Mouse (Mus musculus) megakaryocyte progenitor cell, adult 5-6 weeks (primary cell): ENCODE measurements at regions not wholly inside any gene's neighbourhood (a gene's known extent, or its start where the extent isn't known, plus 50 kb on each side); places are given as distances from the start of the nearest gene placed in this dataset.

Experiments used
- ATAC-seq: replicated peaks from 2 replicates; pipeline ENCODE4 v1.8.0; 2016; ENCODE audit warnings: mild to moderate bottlenecking, moderate TSS enrichment, inconsistent platforms; ENCODE audit not compliant: poor library complexity

DNA sequence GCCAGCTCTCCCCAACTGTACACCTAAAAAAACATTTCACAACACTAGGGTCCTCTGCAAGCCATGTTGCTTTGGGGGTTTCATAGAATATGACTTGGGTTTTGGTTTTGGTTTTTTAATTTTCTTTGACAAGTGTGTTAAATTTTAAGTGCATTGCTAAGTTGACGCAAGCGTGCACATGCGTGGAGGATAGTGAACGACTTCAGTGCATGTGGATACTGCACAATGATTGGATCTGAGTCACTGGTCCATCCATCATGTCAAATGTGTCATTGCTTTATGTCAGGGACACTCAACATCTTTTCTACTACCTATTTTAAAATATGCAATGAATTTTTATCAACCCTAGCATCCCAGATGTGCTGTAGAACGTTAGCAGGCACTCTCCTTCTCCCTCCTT lies 134.5 kb upstream of the Pum3 start:
- no peak for ATAC-seq

DNA sequence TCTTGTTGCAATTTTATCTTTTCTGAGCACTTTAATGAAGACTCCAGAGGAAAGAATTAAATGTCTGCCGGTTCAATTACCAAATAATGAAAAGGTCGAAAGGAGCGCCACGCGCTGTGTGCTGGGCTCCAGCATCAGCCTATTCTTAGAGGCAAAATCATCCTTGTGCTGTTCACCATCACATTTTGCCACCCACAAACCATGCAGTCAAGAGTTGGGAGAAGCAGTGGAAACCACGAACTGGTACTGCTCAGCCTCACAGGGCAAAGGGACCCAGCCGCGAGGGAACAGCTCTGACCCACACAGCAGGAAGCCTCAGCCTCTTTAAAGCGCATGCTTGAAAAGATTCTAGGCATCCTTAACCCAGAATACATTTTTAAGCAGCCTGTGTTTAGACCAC lies 134.0 kb upstream of the Pum3 start:
- ATAC-seq, result no peak

DNA sequence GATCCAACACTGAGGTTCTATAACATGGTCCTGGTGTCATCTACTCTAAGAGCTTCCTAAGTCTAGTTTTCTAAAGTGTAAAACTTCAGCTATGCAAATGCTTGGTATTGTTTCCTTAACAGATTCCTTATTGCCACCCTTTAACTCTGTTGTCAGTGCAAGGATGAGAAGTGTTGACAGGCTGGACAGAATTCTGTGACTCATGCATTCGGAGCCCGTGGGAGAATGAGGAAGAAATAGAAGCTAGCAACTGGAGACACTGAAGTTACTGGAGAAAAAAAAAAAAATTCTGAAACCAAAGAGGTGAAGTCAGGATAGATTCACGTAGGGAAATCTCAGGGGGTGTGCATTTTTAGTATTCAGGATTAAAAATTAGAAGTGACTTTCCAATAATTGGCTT lies 128.6 kb upstream of the Pum3 start:
- ATAC-seq, result no peak

GRCm38 (mm10) chr19:27556697-27557096 lies 127.1 kb upstream of the Pum3 start:
- no peak for ATAC-seq

DNA sequence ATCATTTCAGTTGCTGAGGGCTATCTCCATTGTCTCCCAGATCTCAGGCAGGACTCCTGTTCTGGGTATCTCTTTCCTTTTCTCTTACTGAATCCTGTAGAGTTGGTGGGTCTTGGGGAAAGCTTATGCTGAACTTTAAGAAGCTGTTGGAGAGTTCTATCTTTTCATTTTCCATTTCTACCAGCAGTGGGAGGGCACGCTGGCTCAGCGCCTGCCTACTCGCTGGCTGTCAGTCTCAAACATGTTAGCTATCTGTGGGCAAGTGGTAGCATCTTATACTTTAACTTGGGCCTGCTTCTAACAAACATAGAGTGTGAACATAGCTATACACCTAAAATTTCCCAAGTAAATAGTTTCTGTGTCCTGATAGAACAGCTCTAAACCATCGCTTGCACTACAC lies 125.2 kb upstream of the Pum3 start:
- ATAC-seq, result no peak

DNA sequence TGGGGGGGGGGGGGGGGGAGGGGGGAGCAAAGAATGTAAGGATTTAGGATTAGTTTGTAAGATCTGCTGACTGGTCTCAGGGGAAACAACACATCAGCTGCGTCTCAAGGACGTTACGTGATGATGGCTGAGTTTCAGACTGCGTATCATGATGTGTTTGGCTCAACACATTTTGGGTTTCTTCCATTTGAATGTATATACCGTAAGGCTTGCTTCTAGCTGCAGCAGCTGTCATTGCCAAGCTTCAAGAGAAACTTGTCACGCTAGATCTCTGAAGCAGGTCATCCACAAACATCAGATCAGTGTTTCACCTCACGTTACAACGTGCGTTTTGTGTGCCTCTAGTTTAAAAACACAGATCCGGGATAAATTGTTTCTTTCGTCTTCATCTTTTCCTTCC lies 123.6 kb upstream of the Pum3 start:
- no peak for ATAC-seq

GRCm38 (mm10) chr19:27537746-27538145 lies 108.1 kb upstream of the Pum3 start:
- no peak for ATAC-seq

DNA sequence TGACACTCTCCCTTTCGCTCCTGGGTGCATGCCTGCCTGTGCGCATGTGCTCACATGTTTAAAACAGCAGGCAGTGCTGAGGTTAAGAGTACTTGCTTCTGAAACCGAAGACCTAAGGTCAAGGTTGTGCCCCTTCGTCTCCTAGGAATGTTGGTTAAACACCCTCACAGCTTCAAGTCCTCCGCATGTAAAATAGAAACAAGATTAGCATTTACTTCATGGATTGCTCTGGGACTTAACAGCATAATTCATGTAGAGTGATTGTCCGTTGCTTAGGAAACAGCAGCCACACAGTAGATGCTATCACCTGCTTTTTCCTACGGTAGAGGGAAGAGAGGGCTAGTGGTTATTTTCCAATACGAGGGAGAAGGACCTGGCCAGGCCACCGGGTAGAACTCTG lies 107.4 kb upstream of the Pum3 start:
- ATAC-seq, result no peak

GRCm38 (mm10) chr19:27527940-27528558 lies 98.4 kb upstream of the Pum3 start:
- no peak for ATAC-seq

DNA sequence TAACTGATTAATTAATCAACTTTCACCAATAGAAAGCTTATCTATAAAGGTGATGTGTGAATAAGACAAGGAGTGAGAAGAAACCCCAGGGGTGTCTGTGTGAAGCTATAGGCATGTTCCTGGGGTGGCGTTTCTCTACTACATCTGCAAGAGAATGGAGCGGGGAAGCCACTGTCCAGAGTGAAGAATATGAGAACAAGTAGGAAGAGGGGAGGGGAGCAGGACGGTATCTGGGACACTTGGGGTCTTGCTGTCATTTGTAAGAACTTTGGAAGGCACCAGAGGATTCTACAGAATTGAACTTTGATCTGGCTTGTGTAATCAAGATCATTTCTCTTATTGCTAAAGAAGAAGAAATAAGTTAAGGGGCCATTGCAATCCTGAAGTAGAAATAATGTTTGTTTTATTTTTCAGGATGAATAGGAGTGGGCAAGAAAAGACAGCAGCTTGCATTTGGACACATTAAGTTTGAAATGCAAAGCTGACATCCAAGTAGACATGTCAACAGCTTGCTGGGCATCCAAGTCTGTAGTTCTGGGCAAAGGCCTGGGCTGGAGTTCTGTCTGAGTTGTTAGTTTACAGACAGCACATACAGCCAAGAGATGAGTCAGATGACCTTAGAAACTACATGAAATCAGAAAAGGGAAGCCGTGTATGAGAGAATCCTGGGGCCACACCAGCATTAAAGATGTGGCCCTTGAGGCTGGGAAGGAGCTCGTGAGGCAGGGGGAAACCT lies 89.9 kb upstream of the Pum3 start:
- no peak for ATAC-seq

DNA sequence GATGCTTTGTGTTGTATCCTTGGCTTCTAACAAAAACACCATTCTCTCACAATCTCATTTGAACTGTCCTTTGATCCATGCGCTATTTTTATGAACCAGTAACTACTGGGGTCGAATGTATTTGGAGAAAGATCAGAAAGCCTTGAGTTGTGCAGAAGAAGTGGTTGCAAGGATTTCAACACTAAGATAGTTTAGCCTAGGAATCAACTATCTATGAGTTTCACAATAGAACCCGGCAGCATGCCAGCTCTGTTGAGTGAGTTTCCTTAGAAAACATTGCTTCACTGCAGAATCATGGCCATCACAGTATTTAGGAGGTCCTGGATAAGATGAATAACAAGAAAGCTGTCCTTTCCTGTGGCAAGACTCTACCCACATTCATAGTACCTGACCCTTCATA lies 84.6 kb upstream of the Pum3 start:
- peak; percentile 65 for ATAC-seq

- ATAC-seq, result peak; percentile 57
These were observed 83.9 kb upstream of the Pum3 start for GRCm38 (mm10) chr19:27513535-27513934.

DNA sequence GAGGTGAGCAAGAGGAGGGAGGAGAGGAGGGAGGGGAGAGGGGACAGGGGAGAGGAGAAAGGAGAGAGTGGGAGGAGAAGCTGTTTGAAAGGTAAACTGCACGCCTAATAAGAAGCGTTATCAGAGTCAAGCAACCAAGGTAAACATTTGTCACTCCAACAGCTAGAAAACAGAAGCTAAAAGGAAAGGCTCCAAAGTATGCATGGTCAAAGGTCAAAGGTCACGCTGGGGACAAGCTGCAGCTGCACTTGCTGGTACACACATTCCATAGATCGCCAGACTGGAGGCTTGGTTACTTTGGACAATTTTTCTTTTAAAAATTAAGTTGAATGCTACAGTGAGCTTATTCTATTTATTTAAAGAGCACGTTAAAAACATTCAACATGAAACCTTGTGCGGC lies 81.7 kb upstream of the Pum3 start:
- ATAC-seq, result no peak

- no peak for ATAC-seq
These were observed 80.5 kb upstream of the Pum3 start for GRCm38 (mm10) chr19:27509956-27510639.

DNA sequence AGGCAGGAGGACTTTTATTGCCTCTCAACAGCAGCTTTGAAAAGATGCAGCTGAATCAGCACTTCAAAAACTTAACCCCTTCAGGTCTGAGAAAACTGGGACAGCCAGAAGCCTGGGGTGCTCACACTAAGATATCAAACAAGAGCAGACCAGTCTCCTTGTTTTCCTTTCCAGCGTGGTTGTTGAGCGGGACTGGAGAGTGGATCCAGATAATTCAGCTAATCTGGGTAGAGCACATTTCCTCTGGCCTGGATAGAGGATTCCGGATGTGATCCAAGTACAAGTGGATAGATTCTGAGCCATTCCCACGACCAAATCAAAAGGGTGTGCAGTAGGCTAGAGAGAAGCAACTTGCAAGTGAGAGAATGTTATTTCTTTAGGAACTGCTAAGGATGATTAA lies 68.7 kb upstream of the Pum3 start:
- no peak for ATAC-seq

DNA sequence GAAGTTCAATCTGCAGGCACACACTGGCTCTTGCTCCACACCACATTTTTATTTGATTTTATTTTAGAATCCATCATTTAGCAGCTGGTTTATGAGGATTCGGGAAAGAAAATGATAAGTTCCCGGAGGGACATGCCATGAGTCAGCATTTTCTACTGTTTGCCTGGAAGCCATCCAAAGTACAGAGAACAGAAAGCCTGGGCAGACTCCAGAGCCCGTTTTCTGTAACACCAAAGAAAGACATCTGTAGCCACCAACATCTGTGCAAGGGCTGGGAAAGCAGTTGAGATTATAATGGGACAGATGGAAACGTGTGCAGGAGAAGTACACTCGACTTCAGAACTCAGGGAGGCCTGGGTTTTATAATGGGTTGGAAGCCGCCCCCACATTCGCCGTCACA lies 62.8 kb upstream of the Pum3 start:
- no peak for ATAC-seq

DNA sequence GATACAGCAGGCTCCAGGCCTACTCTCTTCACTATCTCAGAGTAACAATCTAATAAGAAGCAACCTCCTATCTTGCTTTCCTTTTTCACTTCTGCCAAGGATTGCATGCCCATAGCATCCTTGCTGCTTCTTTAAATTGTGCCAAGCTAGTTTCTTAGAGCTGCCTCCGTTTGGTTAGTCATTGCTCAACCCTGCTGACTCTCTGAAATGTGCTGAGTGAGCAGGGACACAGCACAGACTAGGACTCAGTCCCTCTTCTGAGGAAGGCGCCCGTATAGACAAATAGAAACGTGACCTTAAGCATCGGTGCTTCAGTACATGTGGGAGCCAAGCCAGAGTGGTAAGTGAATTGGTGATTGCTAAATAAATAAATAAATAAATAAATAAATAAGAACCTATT lies 62.2 kb upstream of the Pum3 start:
- ATAC-seq, result no peak

DNA sequence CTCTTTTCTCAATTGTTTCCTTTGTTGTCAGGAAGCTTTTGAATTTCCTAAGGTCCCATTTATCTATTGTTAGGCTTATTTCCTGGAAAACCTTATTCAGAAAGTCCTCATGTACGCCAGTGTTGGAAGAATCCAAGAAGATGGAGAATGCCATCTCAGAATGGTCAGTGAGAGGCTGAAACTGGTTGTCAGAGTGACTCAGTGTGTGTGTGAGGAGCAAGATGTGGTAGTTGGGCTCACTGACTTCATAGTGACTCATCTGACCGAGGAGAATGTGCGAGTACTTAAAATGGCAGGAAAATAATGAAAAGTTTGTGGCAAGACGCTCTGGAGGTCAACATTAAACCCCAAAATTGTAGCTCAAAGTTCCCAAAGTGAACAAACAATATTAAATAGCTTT lies 59.4 kb upstream of the Pum3 start:
- no peak for ATAC-seq
